20 mouse cellular contexts compared by ENCODE assay signal in the genomic region with DNA sequence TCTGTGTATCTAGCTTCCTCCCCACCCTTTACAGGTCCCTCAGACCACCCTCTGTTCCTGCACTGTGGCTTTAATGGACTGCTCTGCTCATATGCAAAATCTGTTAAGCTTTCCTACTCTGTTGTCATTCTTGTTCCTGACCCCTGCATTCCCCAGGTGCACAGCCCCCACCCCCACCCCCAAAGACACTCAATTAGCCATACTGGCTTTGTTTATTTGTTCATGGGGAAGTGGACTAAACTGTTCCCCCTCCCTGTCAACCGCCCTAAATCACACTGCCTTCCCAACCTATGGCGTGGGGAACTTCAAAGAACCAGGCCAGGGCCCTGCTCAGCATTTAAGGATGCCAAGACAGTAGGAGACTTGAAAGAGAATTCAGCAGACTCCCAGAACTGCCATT.
DNase-seq lines count a peak whose midpoint lies in the region; ATAC-seq and TF ChIP-seq lines count a peak whose summit lies in the region.
"Had no signal": no experiment of that assay in that cellular context is flagged by ENCODE, and none has a peak within 500 bp of the region (broad histone marks: within the 10 kb centered on the region; RNA-seq: fewer than 3 reads in every experiment).

No protein-coding gene starts in this region.

- H3K27me3 ChIP-seq in forebrain, embryonic 12.5 days, result no peaks in the 10 kb centered on the region
- H3K27me3 ChIP-seq in forebrain, postnatal 0 days (ENCODE audit: insufficient read depth, low read length), result no peaks in the 10 kb centered on the region
- H3K27me3 ChIP-seq in lung, embryonic 14.5 days (ENCODE audit: insufficient read depth, low read length), result no peaks in the 10 kb centered on the region
- H3K27me3 ChIP-seq in limb, embryonic 10.5 days (ENCODE audit: low read depth, poor library complexity, severe bottlenecking), result no peaks in the 10 kb centered on the region
- H3K27me3 ChIP-seq: heart, embryonic 15.5 days; neural tube, embryonic 12.5 days; Patski had no signal

- TF ChIP-seq CTCF in forebrain, postnatal 0 days (IDR thresholded peaks at IDR 0.05; ENCODE audit: low read depth), result no peak
- TF ChIP-seq CTCF in lung, embryonic 14.5 days (IDR thresholded peaks at IDR 0.05; ENCODE audit: low read depth), result no peak

- WGBS in forebrain, embryonic 12.5 days, result 20% methylated on average over 2 of the region's 2 CpGs
- 27% methylated on average over 2 of the region's 2 CpGs for WGBS in forebrain, postnatal 0 days
- WGBS in lung, embryonic 14.5 days, result 24% methylated on average over 2 of the region's 2 CpGs
- 5% methylated on average over 2 of the region's 2 CpGs for WGBS in limb, embryonic 10.5 days

- DNase-seq in forebrain, postnatal 0 days, result no peak
- DNase-seq in lung, embryonic 14.5 days, result no peak
- DNase-seq in lung, postnatal 25 days (ENCODE audit: low spot score), result no peak
- peak; percentile 59 for DNase-seq in embryo, embryonic 11 days
- DNase-seq in limb, embryonic 10.5 days (ENCODE audit: low spot score), result no peak
- DNase-seq in frontal cortex, postnatal 14 days (ENCODE audit: low spot score in 2 of 2), result no peak
- no peak for DNase-seq in urinary bladder, postnatal 36 days (ENCODE audit: low spot score in 2 of 2)
- DNase-seq: cerebellum, adult 9-11 months; heart, adult 2 months; kidney, postnatal 14 days; lung, adult 2 months had no signal

- H3K4me3 ChIP-seq in forebrain, embryonic 12.5 days (replicated peaks), result no peak overlapping the region
- H3K4me3 ChIP-seq in forebrain, postnatal 0 days (ENCODE audit: low read depth, low read length), result no peak overlapping the region
- no peak overlapping the region for H3K4me3 ChIP-seq in lung, embryonic 14.5 days (ENCODE audit: low read depth, low read length)
- H3K4me3 ChIP-seq in limb, embryonic 10.5 days, result no peak overlapping the region
- H3K4me3 ChIP-seq: heart, adult 2 months; heart, embryonic 15.5 days; neural tube, embryonic 12.5 days had no signal

- H3K4me1 ChIP-seq in forebrain, embryonic 12.5 days, result peaks cover 9% of the 10 kb centered on the region
- no peaks in the 10 kb centered on the region for H3K4me1 ChIP-seq in forebrain, postnatal 0 days (ENCODE audit: insufficient read depth)
- peaks cover 8% of the 10 kb centered on the region; the same call in 1 of the 2 replicates for H3K4me1 ChIP-seq in lung, embryonic 14.5 days (ENCODE audit: insufficient read depth)
- H3K4me1 ChIP-seq in limb, embryonic 10.5 days, result peaks cover 15% of the 10 kb centered on the region
- H3K4me1 ChIP-seq: heart, embryonic 15.5 days had no signal

- H3K9ac ChIP-seq in forebrain, embryonic 12.5 days, result no peak overlapping the region
- no peak overlapping the region for H3K9ac ChIP-seq in forebrain, postnatal 0 days
- no peak overlapping the region for H3K9ac ChIP-seq in lung, embryonic 14.5 days
- H3K9ac ChIP-seq: heart, embryonic 15.5 days; neural tube, embryonic 12.5 days had no signal

- H3K36me3 ChIP-seq in forebrain, embryonic 12.5 days (replicated peaks), result no peaks in the 10 kb centered on the region
- H3K36me3 ChIP-seq in forebrain, postnatal 0 days (ENCODE audit: insufficient read depth), result no peaks in the 10 kb centered on the region
- H3K36me3 ChIP-seq in lung, embryonic 14.5 days (ENCODE audit: insufficient read depth), result no peaks in the 10 kb centered on the region
- no peaks in the 10 kb centered on the region for H3K36me3 ChIP-seq in limb, embryonic 10.5 days
- H3K36me3 ChIP-seq: heart, embryonic 15.5 days; neural tube, embryonic 12.5 days had no signal

- H3K9me3 ChIP-seq in forebrain, embryonic 12.5 days, result 0 out of 2 replicates have a peak, but pooled peaks cover 2% of the 10 kb centered on the region
- H3K9me3 ChIP-seq in forebrain, postnatal 0 days (ENCODE audit: low read length), result no peaks in the 10 kb centered on the region
- H3K9me3 ChIP-seq in lung, embryonic 14.5 days (ENCODE audit: low read depth, low read length), result no peaks in the 10 kb centered on the region
- H3K9me3 ChIP-seq in limb, embryonic 10.5 days (replicated peaks), result no peaks in the 10 kb centered on the region
- H3K9me3 ChIP-seq: heart, embryonic 15.5 days; neural tube, embryonic 12.5 days had no signal

- no peak for ATAC-seq in forebrain, embryonic 12.5 days (ENCODE audit: low FRiP score)
- no peak for ATAC-seq in forebrain, postnatal 0 days
- ATAC-seq in lung, embryonic 14.5 days (ENCODE audit: insufficient read depth), result no peak
- ATAC-seq: forebrain, embryonic 14.5 days; inflammation-experienced regulatory T-cells, adult 6 months; Patski had no signal

- H3K4me2 ChIP-seq in forebrain, embryonic 12.5 days, result no peak overlapping the region
- H3K4me2 ChIP-seq in forebrain, postnatal 0 days (ENCODE audit: low read depth), result no peak overlapping the region
- no peak overlapping the region for H3K4me2 ChIP-seq in lung, embryonic 14.5 days
- H3K4me2 ChIP-seq: heart, embryonic 15.5 days; liver, embryonic 11.5 days; neural tube, embryonic 12.5 days had no signal

- H3K27ac ChIP-seq in forebrain, embryonic 12.5 days, result 0 out of 2 replicates have a peak overlapping the region, but pooled peaks have one; percentile 31
- no peak overlapping the region for H3K27ac ChIP-seq in forebrain, postnatal 0 days (ENCODE audit: low read depth, low read length)
- H3K27ac ChIP-seq in lung, embryonic 14.5 days (ENCODE audit: low read depth), result peak overlapping the region; percentile 2; the same call in 1 of the 2 replicates
- H3K27ac ChIP-seq in limb, embryonic 10.5 days, result peak overlapping the region; percentile 47
- H3K27ac ChIP-seq: heart, adult 2 months; heart, embryonic 15.5 days; macrophage; neural tube, embryonic 12.5 days; stomach, postnatal 0 days had no signal
